Mouse (Mus musculus): Measurements from ENCODE around the gene C3. TPM values are rescaled to one million over a fixed set of nuclear protein-coding genes. Genes with fewer than 3 reads are reported as not detected.

C3 gene
- 254 and 275 TPM in 2 replicates for polyA plus RNA-seq (2012; rRNA removed)

GRCm38 (mm10) chr17:57228014-57228413, at the start of gene C3:
Gene C3 (minus strand): TSS chr17:57228136.
- peak within 1 kb of the TSS; percentile 64 for H3K4me3 ChIP-seq (replicated peaks; ENCODE audit: extremely low read depth, low read depth, low read length)
- TF ChIP-seq POLR2A (IDR thresholded peaks at IDR 0.05; ENCODE audit: borderline replicate concordance, extremely low read depth, low read depth, low read length) (peak; percentile 44; the same call in 1 of the 2 replicates), CTCF (IDR thresholded peaks at IDR 0.05; ENCODE audit: insufficient read depth, low read length) (no peak)
- H3K4me1 ChIP-seq (ENCODE audit: control insufficient read depth, insufficient read depth, low read length), result peaks cover 12% of the 10 kb centered on the region
- DNase-seq, result peak; percentile 65
- WGBS, result 37% methylated on average over 3 of the region's 3 CpGs

- 0 out of 2 replicates have a peak, but pooled peaks cover 4% of the 10 kb centered on the region for H3K4me1 ChIP-seq (ENCODE audit: control insufficient read depth, insufficient read depth, low read length)
- DNase-seq, result peak; percentile 77
- H3K4me3 ChIP-seq (replicated peaks; ENCODE audit: extremely low read depth, low read depth, low read length), result peak overlapping the region; percentile 97
- TF ChIP-seq CTCF (IDR thresholded peaks at IDR 0.05; ENCODE audit: insufficient read depth, low read length) (peak; percentile 83), POLR2A (IDR thresholded peaks at IDR 0.05; ENCODE audit: borderline replicate concordance, extremely low read depth, low read depth, low read length) (no peak)
- WGBS, result under 1% methylated on average over 20 of the region's 20 CpGs
Observed at GRCm38 (mm10) chr17:57276634-57277121, 48.7 kb upstream of the C3 start.

GRCm38 (mm10) chr17:57275997-57276351, 48.0 kb upstream of the C3 start:
- Histone ChIP-seq H3K4me1 (ENCODE audit: control insufficient read depth, insufficient read depth, low read length) (0 out of 2 replicates have a peak, but pooled peaks cover 4% of the 10 kb centered on the region), H3K4me3 (replicated peaks; ENCODE audit: extremely low read depth, low read depth, low read length) (peak overlapping the region; percentile 97)
- TF ChIP-seq CTCF (IDR thresholded peaks at IDR 0.05; ENCODE audit: insufficient read depth, low read length), result no peak
- 0 out of 2 replicates have a peak, but pooled peaks have one; percentile 23 for TF ChIP-seq POLR2A (IDR thresholded peaks at IDR 0.05; ENCODE audit: borderline replicate concordance, extremely low read depth, low read depth, low read length)
- peak; percentile 53 for DNase-seq
- WGBS, result under 1% methylated on average over 13 of the region's 13 CpGs

- 1% methylated on average over 53 of the region's 53 CpGs for WGBS
- DNase-seq, result peak; percentile 91
- peak overlapping the region; percentile 97 for H3K4me3 ChIP-seq (replicated peaks; ENCODE audit: extremely low read depth, low read depth, low read length)
- TF ChIP-seq CTCF (IDR thresholded peaks at IDR 0.05; ENCODE audit: insufficient read depth, low read length) (no peak), POLR2A (IDR thresholded peaks at IDR 0.05; ENCODE audit: borderline replicate concordance, extremely low read depth, low read depth, low read length) (peak; percentile 78; the same call in 1 of the 2 replicates)
- 0 out of 2 replicates have a peak, but pooled peaks cover 4% of the 10 kb centered on the region for H3K4me1 ChIP-seq (ENCODE audit: control insufficient read depth, insufficient read depth, low read length)
Observed at GRCm38 (mm10) chr17:57275111-57275996, 47.4 kb upstream of the C3 start.

GRCm38 (mm10) chr17:57274686-57275085, 46.8 kb upstream of the C3 start:
- 6% methylated on average over 15 of the region's 15 CpGs for WGBS
- H3K4me1 ChIP-seq (ENCODE audit: control insufficient read depth, insufficient read depth, low read length), result 0 out of 2 replicates have a peak, but pooled peaks cover 4% of the 10 kb centered on the region
- H3K4me3 ChIP-seq (replicated peaks; ENCODE audit: extremely low read depth, low read depth, low read length), result peak overlapping the region; percentile 97
- DNase-seq, result no peak
- no peak for TF ChIP-seq POLR2A (IDR thresholded peaks at IDR 0.05; ENCODE audit: borderline replicate concordance, extremely low read depth, low read depth, low read length)
- TF ChIP-seq CTCF (IDR thresholded peaks at IDR 0.05; ENCODE audit: insufficient read depth, low read length), result no peak

GRCm38 (mm10) chr17:57273846-57274245, 45.9 kb upstream of the C3 start:
- Histone ChIP-seq H3K4me1 (ENCODE audit: control insufficient read depth, insufficient read depth, low read length) (0 out of 2 replicates have a peak, but pooled peaks cover 4% of the 10 kb centered on the region), H3K4me3 (replicated peaks; ENCODE audit: extremely low read depth, low read depth, low read length) (no peak overlapping the region)
- WGBS, result 42% methylated on average over 7 of the region's 7 CpGs
- DNase-seq, result no peak
- TF ChIP-seq POLR2A (IDR thresholded peaks at IDR 0.05; ENCODE audit: borderline replicate concordance, extremely low read depth, low read depth, low read length) (no peak), CTCF (IDR thresholded peaks at IDR 0.05; ENCODE audit: insufficient read depth, low read length) (no peak)

- TF ChIP-seq CTCF (IDR thresholded peaks at IDR 0.05; ENCODE audit: insufficient read depth, low read length) (no peak), POLR2A (IDR thresholded peaks at IDR 0.05; ENCODE audit: borderline replicate concordance, extremely low read depth, low read depth, low read length) (no peak)
- Histone ChIP-seq H3K4me3 (replicated peaks; ENCODE audit: extremely low read depth, low read depth, low read length) (no peak overlapping the region), H3K4me1 (ENCODE audit: control insufficient read depth, insufficient read depth, low read length) (0 out of 2 replicates have a peak, but pooled peaks cover 3% of the 10 kb centered on the region)
- 60% methylated on average over 9 of the region's 9 CpGs for whole genome bisulfite sequencing
- DNase-seq, result no peak
Observed at GRCm38 (mm10) chr17:57271301-57271700, 43.4 kb upstream of the C3 start.

- peaks cover 3% of the 10 kb centered on the region; the same call in 1 of the 2 replicates for H3K4me1 ChIP-seq (ENCODE audit: control insufficient read depth, insufficient read depth, low read length)
- H3K4me3 ChIP-seq (replicated peaks; ENCODE audit: extremely low read depth, low read depth, low read length), result no peak overlapping the region
- TF ChIP-seq CTCF (IDR thresholded peaks at IDR 0.05; ENCODE audit: insufficient read depth, low read length) (no peak), POLR2A (IDR thresholded peaks at IDR 0.05; ENCODE audit: borderline replicate concordance, extremely low read depth, low read depth, low read length) (no peak)
- WGBS, result 77% methylated on average over 6 of the region's 6 CpGs
- no peak for DNase-seq
Observed at GRCm38 (mm10) chr17:57267556-57268126, 39.7 kb upstream of the C3 start.
